Mouse (Mus musculus): ENCODE data around the gene Ddx24. TPM values are rescaled to one million over a fixed set of nuclear protein-coding genes. Genes with fewer than 3 reads are reported as not detected.
A peak's percentile ranks its signal among the peaks of the same experiment; 100 is the strongest.

The Ddx24 gene
- total RNA-seq, 2 experiments from 2014 or later, result 45.5 to 48.7 TPM

DNA sequence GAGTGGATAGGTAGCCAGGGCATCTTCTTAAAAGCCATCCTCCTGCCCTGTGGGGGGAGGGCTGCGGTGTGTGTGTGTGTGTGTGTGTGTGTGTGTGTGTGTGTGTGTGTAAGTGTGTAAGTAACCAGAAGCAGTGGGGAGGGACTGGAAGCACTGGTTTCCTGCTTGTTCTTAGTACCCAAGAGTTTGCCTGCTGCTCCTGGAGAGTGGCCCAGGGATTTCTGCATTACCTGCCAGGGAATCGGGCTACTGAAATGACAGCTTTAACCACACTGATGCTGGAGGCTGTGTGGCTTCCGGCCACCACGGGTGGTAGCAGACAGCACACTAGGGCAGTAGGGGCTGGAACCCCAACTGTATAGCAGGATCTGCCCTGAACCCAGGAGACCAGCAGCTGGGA, 35.6 kb downstream of the Ddx24 start:
- DNase-seq, result no peak

DNA sequence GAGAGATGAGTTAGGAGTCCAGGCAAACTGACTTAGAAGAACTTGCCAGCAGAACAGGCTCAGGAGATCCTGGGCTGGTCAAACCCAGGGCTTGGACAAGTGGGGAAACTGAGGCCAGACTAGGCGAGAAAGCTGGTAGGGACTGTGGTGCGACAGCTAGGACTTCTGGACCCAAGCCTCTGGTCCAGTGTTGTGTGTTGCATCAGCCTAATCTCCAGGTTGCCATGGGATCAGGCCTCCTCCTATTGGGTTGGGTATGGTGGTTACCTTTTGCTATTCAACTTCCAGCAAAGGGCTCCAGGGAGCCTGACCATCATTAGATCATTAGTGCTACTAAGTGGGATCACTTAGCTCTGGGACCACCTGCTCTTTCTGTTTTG, 36.3 kb downstream of the Ddx24 start:
- DNase-seq, result no peak

DNA sequence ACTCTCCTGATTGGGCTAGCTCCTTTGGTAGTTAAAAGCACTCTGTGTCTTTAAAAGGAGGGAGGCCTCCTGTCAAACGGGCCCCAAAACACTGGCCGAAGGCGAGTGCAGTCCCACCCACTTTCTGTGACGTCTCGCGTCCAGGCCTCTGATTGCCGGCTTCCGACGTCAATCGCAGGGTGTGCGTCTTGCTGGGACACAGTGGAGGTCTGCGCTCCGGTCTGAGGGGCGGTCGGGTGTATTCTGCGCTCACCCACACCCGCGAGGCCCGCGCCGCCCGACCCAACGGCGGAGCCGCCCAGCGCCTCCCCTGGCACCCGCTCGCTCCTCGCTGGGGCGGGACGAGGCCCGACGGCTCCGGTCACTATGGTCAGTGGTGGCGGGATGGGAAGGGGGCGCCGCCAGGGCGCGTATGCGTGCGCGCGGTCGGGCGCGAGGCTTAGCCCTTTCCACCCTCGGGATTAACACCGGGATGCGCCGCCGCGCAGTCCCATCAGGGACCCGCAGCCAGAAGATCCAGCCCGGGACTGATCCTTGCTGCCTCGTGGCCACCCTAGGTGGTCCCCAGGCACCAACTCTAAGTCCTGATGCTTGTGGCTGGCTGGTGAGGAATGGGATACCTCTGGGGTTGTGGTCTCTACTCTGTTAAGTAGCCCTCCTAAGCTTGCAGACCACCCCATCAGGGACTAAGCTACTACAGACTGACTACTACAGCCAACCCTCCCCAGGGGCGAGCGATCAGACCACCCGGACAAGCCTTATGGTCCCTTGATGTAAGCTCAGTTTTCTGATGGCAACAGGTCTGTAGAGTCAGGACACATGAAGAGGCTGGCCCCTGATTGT, 36.9 kb downstream of the Ddx24 start, which contains the start of gene Otub2:
Otub2 (plus strand) TSS at position 178 of the 843 bp plus-strand sequence.
- peak; percentile 94 for DNase-seq

DNA sequence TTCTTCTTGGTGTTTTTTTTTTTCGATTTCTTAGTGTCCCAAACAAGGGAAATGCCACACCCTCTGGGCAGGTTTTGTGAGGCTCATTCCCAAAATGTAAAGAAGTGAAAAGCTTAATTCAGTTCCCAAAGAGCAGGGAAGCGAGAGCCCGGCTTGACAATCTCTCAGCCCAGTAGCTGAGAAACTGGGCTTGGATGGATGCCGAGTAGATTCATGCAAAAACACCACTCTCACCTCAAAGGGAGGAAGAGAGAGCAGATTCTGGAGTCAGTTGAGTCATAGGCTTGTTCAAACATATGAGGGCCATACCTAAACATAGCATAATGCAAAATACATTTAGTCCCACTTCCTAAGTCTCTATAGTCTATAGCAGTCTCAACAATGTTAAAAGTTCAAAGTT, 45.4 kb downstream of the Ddx24 start:
- no peak for DNase-seq

DNA sequence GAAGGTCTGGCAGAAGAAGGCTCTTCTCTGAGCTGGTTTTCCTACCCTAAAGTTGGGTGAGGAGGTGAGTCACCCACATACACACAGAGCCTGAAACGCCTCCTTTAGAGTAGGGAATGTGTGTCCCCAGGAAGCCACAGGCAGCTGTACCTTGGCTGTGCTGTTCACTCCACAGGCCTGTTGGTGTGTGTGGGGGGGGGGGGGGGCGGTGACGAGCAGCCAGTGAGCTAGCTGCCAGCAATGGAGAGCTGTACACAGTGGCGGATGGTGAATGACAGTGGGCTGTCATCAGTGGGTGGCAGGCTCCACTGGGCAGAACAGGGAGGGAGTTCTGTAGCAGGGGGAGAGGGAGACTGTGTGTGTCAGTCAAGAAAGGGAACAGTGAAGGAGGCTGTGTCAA, 48.9 kb downstream of the Ddx24 start:
- no peak for DNase-seq

DNA sequence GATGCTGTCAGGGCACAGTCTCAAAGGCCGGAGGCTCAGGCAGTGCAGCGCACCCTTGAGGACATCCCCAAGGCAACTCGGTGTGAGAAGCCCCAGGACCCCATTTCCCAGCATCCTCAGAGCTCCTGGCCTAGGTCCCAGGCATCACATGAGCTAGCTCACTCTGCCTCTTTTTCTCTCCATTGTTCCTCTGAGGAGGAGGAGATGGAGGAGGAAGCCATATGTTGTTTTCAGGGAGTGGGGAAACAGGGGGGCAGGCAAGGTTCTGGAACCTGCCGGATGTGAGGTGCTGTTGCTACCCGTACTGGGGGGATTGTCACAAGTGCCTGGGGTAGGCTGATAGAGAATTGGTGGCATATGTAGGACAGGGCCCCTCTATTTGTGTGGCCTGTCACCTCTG, 49.5 kb downstream of the Ddx24 start:
- no peak for DNase-seq

DNA sequence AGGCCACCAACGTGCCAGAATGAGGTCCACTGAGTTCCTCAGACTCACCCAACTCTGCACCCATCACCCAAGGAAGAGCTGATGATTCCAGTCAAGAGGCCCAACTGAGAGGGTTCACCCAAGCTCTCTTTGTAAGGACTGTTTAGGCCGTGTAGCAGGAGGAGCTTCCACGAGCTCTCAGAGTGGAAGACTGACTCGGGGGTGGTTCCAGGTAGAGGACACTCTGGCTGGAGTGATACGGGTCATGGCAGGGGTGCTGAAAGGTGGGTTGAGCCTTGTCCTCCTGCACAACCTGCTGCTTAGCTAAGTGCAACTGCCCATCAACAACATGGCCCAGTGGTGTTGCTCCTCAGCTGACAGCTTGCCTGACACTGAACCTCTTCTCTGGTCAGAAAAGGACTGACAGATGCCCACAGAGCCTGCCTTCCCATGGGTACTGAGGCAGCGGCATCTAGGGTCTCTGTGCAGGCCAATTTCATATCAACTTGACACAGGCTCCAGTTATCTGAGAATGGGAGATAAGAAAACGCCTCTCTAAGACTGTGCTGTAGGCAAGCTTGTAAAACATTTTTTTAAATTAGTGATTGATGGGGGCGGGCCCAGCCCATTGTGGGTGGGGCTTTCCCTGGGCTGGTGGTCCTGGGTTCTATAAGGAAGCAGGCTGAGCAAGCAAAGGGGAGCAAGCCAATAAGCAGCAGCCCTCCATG, 51.9 kb downstream of the Ddx24 start:
- DNase-seq, result no peak

DNA sequence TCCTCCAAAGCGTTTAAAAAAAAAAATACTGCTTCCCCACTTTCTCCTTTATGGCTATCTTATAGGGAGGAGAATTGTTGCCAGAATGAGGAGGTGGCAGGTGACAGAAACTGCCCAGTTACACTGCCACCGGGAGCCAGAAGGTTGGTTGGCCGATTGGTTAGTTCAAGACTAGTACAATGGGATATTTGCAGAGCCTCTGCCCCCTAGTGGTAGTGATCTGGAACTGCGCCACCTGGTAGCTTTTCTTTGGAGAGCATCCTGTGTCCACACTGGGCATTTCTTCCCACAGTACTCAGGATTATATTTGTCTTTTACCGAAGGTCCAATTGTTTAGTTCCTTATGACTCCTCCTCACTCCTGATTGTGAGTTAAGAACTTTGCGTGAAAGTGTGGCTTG, 53.9 kb downstream of the Ddx24 start:
- peak; percentile 61 for DNase-seq

DNA sequence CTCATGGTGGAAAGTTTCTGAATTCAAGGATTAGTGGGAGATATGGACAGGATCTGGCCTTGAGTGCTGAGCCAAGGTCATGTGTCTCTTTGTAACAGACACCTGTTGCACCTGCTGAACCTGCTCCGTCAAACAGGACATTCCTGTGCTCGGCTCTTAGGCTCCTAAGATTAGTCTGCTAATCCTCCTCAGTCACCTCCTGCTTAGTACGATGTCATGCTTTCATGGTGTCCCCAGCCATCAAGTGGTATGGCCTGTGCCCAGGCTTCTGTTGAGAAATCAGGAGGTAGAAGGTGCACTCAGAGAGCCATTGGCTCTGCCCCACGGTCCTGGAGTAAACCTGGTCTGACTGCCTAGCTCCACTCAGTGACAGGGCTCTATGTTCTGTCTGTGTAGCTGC, 54.8 kb downstream of the Ddx24 start:
- DNase-seq, result no peak

DNA sequence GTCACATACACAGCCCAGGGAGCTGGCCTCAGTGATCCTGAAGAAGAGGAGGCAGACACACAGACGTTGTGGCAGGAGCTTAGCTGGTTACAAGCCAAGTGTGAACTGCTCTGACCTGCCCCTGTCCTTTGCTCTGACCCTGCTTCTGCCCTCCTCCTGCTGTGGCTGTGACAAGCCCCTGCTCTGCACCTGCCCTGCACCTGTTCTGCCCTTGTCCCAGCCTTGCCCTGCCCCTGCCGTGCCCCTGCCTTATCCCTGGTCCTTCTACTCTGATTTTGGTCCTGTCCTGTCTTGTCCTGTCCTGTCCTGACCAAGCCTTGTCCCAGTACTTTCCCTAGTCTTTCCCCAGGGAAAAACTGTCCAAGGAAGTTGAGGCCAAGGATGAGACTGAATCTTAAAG, 56.9 kb downstream of the Ddx24 start:
- no peak for DNase-seq

DNA sequence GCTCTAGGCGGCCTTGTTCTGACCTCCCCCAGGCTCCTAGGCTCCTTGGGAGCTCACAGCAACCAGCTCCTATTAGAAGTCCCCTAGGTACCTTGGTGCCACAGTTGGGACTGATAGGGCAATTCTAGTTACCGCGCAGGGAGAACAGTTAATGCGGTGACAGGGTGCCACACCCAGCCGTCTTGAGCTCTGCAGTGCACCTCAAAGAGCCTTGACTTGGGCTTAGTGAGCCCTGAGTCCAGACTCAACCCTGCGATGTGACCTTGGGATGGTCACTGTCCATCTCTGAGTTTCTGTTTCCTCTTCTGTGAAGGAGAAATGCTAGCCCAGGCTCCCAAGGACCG, 57.3 kb downstream of the Ddx24 start:
- DNase-seq, result no peak

DNA sequence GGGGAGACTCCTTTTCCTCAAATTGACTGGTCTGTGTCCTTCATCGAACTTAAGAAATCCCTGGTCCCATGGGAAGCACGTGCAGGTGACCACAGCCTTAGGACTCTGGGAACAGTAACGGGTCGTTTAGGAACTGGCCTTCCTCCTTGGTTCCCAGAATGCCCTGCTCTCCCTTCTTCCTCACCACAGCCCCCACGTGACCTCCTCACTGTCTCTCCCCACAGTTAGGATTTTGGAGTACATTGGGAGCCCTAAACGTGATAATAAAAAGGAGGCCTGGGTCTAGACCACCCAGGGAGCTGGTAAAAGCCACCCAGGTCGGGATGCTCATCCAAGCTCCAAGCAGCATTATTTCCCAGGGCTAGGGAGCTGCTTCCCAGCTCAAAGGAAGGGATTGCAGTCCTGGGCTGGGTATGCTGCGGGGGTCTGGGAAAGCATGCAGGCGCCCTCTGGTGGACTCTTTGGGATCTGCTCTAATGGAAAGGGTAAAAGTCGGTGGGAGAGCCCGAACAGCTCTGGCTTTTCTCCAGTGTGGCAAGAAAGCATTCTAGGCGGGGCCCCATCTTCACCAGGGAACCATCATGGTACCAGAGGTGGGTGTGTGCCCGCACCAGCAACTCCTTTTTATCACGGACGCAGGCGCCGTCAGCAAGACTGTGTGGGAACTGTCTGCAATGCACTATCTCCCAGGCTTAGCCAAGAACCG, 57.9 kb downstream of the Ddx24 start:
- DNase-seq, result peak; percentile 85

DNA sequence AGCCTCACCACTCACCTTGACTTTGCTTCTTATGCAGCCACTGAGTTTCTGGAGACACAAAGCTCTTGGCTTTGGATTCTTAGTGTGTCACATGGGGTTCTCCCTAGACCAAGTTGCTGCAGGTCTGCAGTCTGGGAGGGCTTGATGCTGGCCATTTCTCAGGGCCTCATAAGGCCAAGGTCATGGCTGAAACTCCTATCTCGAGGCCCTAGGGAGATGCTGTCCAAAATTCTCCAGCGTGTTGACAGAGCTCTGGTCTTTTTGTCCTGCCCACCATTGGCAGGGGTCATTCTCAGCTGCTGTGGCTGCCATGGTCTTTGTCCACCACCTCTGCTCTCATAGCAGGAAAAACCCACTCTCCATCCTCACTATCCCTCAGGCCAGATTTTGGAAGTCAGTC, 58.5 kb downstream of the Ddx24 start:
- DNase-seq, result no peak

DNA sequence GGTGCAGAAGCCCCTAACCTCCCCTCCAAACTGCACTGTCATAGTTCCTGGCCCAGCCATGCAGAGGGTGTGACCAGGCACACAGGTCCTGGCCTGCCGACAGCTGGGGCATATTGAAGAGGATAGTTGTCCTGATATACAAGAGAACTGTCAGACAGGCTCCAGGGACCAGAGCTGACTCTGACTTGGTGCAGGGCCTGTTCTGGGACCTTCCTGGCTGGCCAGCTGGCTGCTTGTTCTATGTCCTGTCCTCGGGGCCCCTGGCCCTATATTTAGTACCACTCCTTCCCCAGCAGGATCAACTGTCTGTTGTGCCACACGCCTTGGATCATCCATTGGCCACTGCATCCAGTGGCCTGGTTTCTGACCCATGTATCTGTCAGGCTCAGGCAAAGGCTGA, 63.3 kb downstream of the Ddx24 start:
- DNase-seq, result no peak

DNA sequence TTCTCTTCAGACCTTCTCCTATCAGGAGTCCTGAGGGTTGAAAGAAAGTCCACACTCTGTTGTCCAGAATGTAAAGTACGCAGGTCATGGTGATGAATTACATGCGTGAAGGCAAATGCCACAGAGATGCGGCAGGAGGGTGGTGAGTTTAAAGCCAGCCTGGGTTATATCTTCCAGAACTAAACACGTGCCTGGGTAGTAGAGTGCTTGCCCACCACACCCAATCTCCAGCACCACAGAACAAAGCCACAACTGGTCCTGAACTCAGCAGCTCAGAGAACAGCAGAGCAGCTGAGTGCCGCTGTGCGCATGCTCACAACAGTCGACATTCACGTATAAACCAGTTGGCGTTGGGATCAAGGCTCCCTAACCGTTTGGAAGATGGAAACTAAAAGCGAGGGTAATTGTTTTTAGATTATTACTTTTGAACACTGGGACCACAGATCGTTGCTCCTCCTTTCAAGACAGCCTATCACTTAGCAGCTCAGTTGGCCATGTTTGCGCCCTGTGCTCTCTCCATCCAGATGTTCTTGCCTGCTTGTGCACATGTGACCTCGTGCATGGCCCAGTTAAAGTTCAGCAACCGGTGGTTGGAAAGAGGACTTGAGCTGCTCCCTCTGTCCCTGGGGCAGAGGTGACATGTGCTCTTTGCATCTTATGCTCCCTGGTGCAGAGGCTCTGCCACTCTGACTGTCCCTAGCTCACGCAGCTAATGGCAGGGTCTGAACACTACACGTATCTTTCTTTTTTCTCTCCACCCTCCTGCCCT, 63.9 kb downstream of the Ddx24 start:
- no peak for DNase-seq

DNA sequence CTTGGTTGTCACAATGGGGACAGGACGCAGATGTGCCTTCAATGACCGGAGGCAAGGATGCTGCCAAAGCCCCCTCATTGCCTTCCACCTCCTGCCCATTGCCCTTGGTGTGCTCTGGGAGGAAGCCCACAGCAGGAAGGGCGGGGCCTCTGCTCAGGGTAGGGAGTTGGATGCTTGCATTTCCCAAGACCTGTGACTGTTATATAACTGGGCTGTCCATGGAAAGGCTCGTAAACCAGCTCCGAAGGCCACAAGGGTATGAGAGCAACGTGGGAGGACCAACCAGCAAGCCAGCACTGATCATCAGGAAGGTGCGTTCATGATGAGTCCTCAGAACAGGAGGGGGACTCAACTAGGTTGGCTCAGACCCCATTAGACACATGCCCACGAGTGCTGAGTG, 64.8 kb downstream of the Ddx24 start:
- no peak for DNase-seq

DNA sequence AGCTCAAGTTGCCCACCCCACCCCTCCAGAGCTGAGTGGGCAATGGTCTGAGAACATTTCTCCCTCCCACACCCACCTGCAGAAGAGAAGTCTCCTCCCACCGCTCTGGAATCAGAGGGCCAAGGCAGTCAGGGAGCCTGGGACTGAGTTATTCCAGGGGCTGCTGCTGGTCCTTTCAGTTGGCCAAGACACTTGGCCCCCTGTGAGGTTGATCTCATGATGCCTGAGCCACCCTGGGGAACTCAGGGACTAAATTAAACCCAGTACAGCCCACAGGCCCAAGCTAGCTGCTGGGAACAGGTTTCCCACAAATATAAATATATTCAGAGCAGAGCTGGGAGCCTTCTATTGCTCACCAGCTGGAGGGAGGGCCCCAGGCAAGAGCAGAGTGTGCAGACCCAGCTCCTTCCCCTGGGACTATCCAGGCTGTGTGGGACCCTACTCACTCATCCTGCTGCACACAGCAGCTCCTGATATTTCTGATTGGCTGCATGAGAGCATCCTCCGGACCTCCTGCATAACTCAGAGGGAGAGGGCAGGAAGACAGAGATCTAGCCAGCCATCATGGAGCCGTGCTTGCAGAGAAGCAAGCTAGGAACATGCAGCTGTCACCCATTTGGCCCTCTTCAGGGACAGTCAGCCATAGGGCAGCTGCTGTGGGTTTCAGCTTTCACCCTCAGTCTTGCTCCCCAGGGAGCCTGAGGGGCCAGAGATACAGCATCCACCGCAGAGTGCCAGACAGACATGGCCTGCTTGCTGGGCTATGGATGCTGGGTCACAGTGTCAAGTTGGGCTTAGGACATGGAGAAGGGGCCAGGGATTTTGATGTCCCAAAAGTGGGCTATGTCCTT, 66.5 kb downstream of the Ddx24 start:
- peak; percentile 58 for DNase-seq

DNA sequence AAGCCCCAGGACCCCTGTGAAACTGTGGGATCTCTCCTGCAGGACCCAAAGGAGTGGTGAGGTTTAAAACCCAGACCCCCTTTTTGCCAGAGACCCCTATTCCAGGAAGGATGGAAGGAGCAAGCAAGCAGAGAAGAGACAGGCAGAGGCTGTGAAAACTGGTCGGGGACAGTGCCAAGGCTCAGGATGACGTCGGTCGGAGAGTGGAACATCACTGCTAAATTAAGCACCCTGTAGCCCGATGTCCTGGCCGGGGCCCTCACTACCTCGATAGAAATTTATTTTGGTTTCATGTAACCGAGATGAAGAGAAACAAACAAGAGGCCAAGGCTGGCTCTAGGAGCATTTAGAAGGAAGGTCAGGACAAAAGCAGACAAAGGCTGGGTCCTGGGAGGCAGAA, 67.4 kb downstream of the Ddx24 start:
- peak; percentile 63 for DNase-seq
